Mouse (Mus musculus): Measurements from ENCODE around the gene Sulf2.

DNA sequence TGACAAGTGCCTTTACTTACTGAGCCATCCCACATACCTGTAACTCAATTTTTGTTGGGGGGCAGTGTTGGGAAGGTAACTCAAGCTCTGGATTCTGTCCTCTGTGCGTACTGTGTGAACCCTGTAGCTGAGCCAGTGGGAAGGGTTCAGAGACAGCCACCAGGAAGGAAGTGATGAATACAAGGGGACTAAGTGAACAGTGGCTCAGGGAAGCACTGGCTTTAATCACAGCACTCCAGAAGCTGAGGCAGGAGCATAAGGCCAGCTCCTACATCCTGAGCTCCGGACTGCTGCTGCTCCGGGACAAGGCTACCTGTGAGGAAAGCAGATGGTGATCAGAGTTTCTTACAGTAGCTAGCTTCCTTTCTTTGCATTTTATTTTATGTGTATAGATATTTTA lies 131.4 kb downstream of the Sulf2 start:
- TF ChIP-seq CTCF (IDR thresholded peaks at IDR 0.05; ENCODE audit: extremely low read depth, insufficient read depth, insufficient read length, insufficient replicate concordance), result no peak
- no peak for TF ChIP-seq POLR2A (IDR thresholded peaks at IDR 0.05; ENCODE audit: low read depth, low read length)

All from spleen, adult 2 months (tissue).